Mouse (Mus musculus) lung, adult 2 months (tissue): ENCODE measurements around the gene Glp2r.

ENCODE experiments used
- CTCF ChIP-seq: fragments of 200-500 bp; IDR thresholded peaks from 2 replicates; pipeline ENCODE4 v1.5.1; 2011; ENCODE audit warnings: mild to moderate bottlenecking, low read length, control low read depth; ENCODE audit not compliant: insufficient read depth
- POLR2A ChIP-seq: fragments of 200-500 bp; IDR thresholded peaks from 2 replicates; pipeline ENCODE4 v1.6.1; 2011; ENCODE audit warnings: low read depth, mild to moderate bottlenecking, control low read depth, low read length, borderline replicate concordance; ENCODE audit errors: extremely low read depth

- TF ChIP-seq CTCF = no peak
- TF ChIP-seq POLR2A = no peak
Measured at GRCm38 (mm10) chr11:67656811-67657210, 114.1 kb downstream of the Glp2r start.
